In genomic region chr1:168708161-168708865, GRCm38 (mm10) we compare ENCODE assay signal across 8 mouse cellular contexts.
DNase-seq lines count a peak whose midpoint lies in the region; ATAC-seq and TF ChIP-seq lines count a peak whose summit lies in the region.

No protein-coding gene starts in this region.

- H3K36me3 ChIP-seq in lung, postnatal 0 days (ENCODE audit: insufficient read depth, low read length): no peaks in the 10 kb centered on the region
- no peaks in the 10 kb centered on the region for H3K36me3 ChIP-seq in midbrain, embryonic 12.5 days

- no peak overlapping the region for H3K4me3 ChIP-seq in lung, postnatal 0 days (ENCODE audit: low read depth, low read length)
- H3K4me3 ChIP-seq in gastrocnemius, adult 2 months: peak overlapping the region; percentile 70
- no peak overlapping the region for H3K4me3 ChIP-seq in midbrain, embryonic 12.5 days

- WGBS in lung, postnatal 0 days: 28% methylated on average over 11 of the region's 11 CpGs
- 30% methylated on average over 11 of the region's 11 CpGs for WGBS in midbrain, embryonic 12.5 days

- H3K27ac ChIP-seq in lung, postnatal 0 days (ENCODE audit: low read length): 0 out of 2 replicates have a peak overlapping the region, but pooled peaks have one; percentile 54
- peak overlapping the region; percentile 94 for H3K27ac ChIP-seq in gastrocnemius, adult 2 months
- H3K27ac ChIP-seq in midbrain, embryonic 12.5 days (replicated peaks): peak overlapping the region; percentile 42; the same call in 1 of the 2 replicates

- peak; percentile 45 for TF ChIP-seq EP300 in lung, postnatal 0 days (IDR thresholded peaks at IDR 0.05)

- no peak for TF ChIP-seq CTCF in lung, postnatal 0 days (IDR thresholded peaks at IDR 0.05)
- TF ChIP-seq CTCF in gastrocnemius, adult 2 months (IDR thresholded peaks at IDR 0.05): no peak

- peaks cover 4% of the 10 kb centered on the region; the same call in 1 of the 2 replicates for H3K4me1 ChIP-seq in lung, postnatal 0 days (ENCODE audit: insufficient read depth, low read depth, low read length)
- peaks cover 17% of the 10 kb centered on the region for H3K4me1 ChIP-seq in midbrain, embryonic 12.5 days

- DNase-seq in lung, postnatal 0 days (ENCODE audit: low spot score): peak; percentile 63
- DNase-seq in lung, postnatal 14 days: no peak
- peak; percentile 68 for DNase-seq in gastrocnemius, adult 2 months
- DNase-seq in kidney, adult 9 months: peak; percentile 79
- DNase-seq in layer of hippocampus, adult 9-10 months (ENCODE audit: low spot score): no peak
- no peak for DNase-seq in adipocyte (ENCODE audit: low spot score)
- no peak for DNase-seq in layer of hippocampus, adult 8-10 months (ENCODE audit: low spot score in 2 of 2)

- no peak overlapping the region; the same call in 1 of the 2 replicates for H3K4me2 ChIP-seq in lung, postnatal 0 days (replicated peaks; ENCODE audit: low read depth, low read length)
- H3K4me2 ChIP-seq in midbrain, embryonic 12.5 days (replicated peaks): peak overlapping the region; percentile 28; the same call in 1 of the 2 replicates

- peak; percentile 52 for ATAC-seq in lung, postnatal 0 days
- no peak for ATAC-seq in midbrain, embryonic 12.5 days (ENCODE audit: low FRiP score, low read depth)

- H3K9me3 ChIP-seq in lung, postnatal 0 days (ENCODE audit: low read length): no peaks in the 10 kb centered on the region
- H3K9me3 ChIP-seq in midbrain, embryonic 12.5 days: no peaks in the 10 kb centered on the region

- no peak overlapping the region for H3K9ac ChIP-seq in lung, postnatal 0 days (replicated peaks; ENCODE audit: low read depth)
- H3K9ac ChIP-seq in midbrain, embryonic 12.5 days (replicated peaks): no peak overlapping the region

- H3K27me3 ChIP-seq in lung, postnatal 0 days (replicated peaks; ENCODE audit: insufficient read depth, low read length): no peaks in the 10 kb centered on the region
- no peaks in the 10 kb centered on the region for H3K27me3 ChIP-seq in midbrain, embryonic 12.5 days

- intact Hi-C loops in gastrocnemius, adult 2 months (cut with DNase I): loop anchor here (5.0 kb wide), 3 partner anchors 231 to 496 kb away; no protein-coding TSS in a partner anchor

Comparison
In these comparisons a context has a peak if more than half of its experiments do, and no peak if none do; other contexts are left out.
1. DNase-seq: peak in lung, postnatal 0 days (single experiment), gastrocnemius, adult 2 months (single experiment) and kidney, adult 9 months (single experiment); none in lung, postnatal 14 days (single experiment), layer of hippocampus, adult 9-10 months (single experiment), adipocyte (single experiment) and layer of hippocampus, adult 8-10 months (0 of 2).
2. H3K27ac ChIP-seq: peak in every context shown above with its lines; median percentile 94 in gastrocnemius, adult 2 months; 54 in lung, postnatal 0 days; 42 in midbrain, embryonic 12.5 days.